Mouse (Mus musculus): ENCODE data around the gene Gm19965.

Gene Gm19965

GRCm38 (mm10) chr1:116802683-116803082, at the start of gene Gm19965:
Gene Gm19965 (plus strand): TSS chr1:116802983.
- no peak for DNase-seq (ENCODE audit: extremely low spot score, low read depth, low spot score)

- DNase-seq (ENCODE audit: extremely low spot score, low read depth, low spot score) = no peak
These were observed 20.3 kb upstream of the Gm19965 start for GRCm38 (mm10) chr1:116782471-116782989.
